Mouse (Mus musculus) stomach, postnatal 0 days (tissue): ENCODE data around the gene Zfp512b. TPM values are rescaled to one million over a fixed set of nuclear protein-coding genes. Genes with fewer than 3 reads are reported as not detected.

ENCODE experiments used
- ATAC-seq: fragments of 200-750 bp; cut with Nextera tagmentation; 2 replicates; pipeline ENCODE4 v1.8.0; 2017; ENCODE audit not compliant: low FRiP score, low TSS enrichment
- DNase-seq: peaks from one replicate; pipeline ENCODE4 v3.0.0-alpha.2; 2016; ENCODE audit warnings: low spot score
- H3K27ac ChIP-seq: fragments of 300-500 bp; sonication (generic); replicated peaks from 2 replicates; pipeline ENCODE4 v1.5.1; 2014; ENCODE audit warnings: mild to moderate bottlenecking, control low read depth
- H3K27me3 ChIP-seq: fragments of 300-500 bp; sonication (generic); 2 replicates; pipeline ENCODE4 v1.6.1; 2014; ENCODE audit warnings: low read length; ENCODE audit not compliant: control insufficient read depth, insufficient read depth
- H3K36me3 ChIP-seq: fragments of 300-500 bp; sonication (generic); 2 replicates; pipeline ENCODE4 v1.6.1; 2014; ENCODE audit warnings: low read length, mixed read lengths; ENCODE audit not compliant: control insufficient read depth, insufficient read depth
- H3K4me1 ChIP-seq: fragments of 300-500 bp; sonication (generic); replicated peaks from 2 replicates; pipeline ENCODE4 v1.6.1; 2014; ENCODE audit warnings: antibody characterized with exemption; ENCODE audit not compliant: control insufficient read depth, insufficient read depth
- H3K4me2 ChIP-seq: fragments of 300-500 bp; sonication (generic); replicated peaks from 2 replicates; pipeline ENCODE4 v1.6.1; 2014; ENCODE audit warnings: low read depth, mild to moderate bottlenecking, control low read depth, moderate library complexity
- H3K4me3 ChIP-seq: fragments of 300-500 bp; sonication (generic); 2 replicates; pipeline ENCODE4 v1.5.1; 2014; ENCODE audit warnings: low read depth, low read length, control low read depth
- H3K9ac ChIP-seq: fragments of 300-500 bp; sonication (generic); 2 replicates; pipeline ENCODE4 v1.6.1; 2014; ENCODE audit warnings: mild to moderate bottlenecking, low read length, control low read depth, mixed read lengths
- H3K9me3 ChIP-seq: fragments of 300-500 bp; sonication (generic); 2 replicates; pipeline ENCODE4 v1.6.1; 2016; ENCODE audit warnings: low read length; ENCODE audit not compliant: control insufficient read depth
- CTCF ChIP-seq: IDR thresholded peaks from 2 replicates; pipeline ENCODE4 v1.5.1; 2016; ENCODE audit warnings: antibody characterized with exemption, low read depth, mild to moderate bottlenecking, moderate library complexity
- EP300 ChIP-seq: optimal IDR thresholded peaks from 2 replicates; pipeline ENCODE3; 2016; ENCODE audit warnings: antibody characterized with exemption
- WGBS: fragments of 180-500 bp; shearing (Covaris S2); extraction: QIAGEN DNeasy Blood & Tissue Kit; methylation state at CpG from one replicate; pipeline ENCODE4 v1.1.7; 2014; 5-methylcytosine and 5-hydroxymethylcytosine counted together
- polyA plus RNA-seq: library from polyadenylated mRNA; unstranded; fragments of >200 nt; fragmentation: Nextera tagmentation; extraction: Ambion mirVana; gene quantifications from 2 replicates; pipeline ENCODE4 v1.2.1, GENCODE M21; 2015

Zfp512b gene
- polyA plus RNA-seq, 1 experiment from 2014 or later = 15.9 TPM

- Histone ChIP-seq H3K9me3 (no peaks in the 10 kb centered on the region), H3K27me3 (no peaks in the 10 kb centered on the region), H3K36me3 (no peaks in the 10 kb centered on the region), H3K4me1 (0 out of 2 replicates have a peak, but pooled peaks cover 5% of the 10 kb centered on the region), H3K9ac (peak within 1 kb of the TSS; percentile 82), H3K4me2 (peak within 1 kb of the TSS; percentile 87), H3K4me3 (peak within 1 kb of the TSS; percentile 65), H3K27ac (peak within 1 kb of the TSS; percentile 98)
- ATAC-seq (peak; percentile 63), DNase-seq (peak; percentile 87)
- WGBS = 2% methylated on average over 71 of the region's 71 CpGs
- peak; percentile 27; the same call in 1 of the 2 replicates for TF ChIP-seq CTCF
- no peak for TF ChIP-seq EP300
These were observed 6.1 kb upstream of the Zfp512b start, which contains the start of gene Samd10 for GRCm38 (mm10) chr2:181598454-181599351. Gene Samd10 (minus strand): TSS chr2:181599212.

GRCm38 (mm10) chr2:181597378-181598061 lies 4.9 kb upstream of the Zfp512b start:
- no peak overlapping the region for H3K4me3 ChIP-seq
- DNase-seq (no peak), ATAC-seq (no peak)
- 0 out of 2 replicates have a peak, but pooled peaks cover 4% of the 10 kb centered on the region for H3K4me1 ChIP-seq
- H3K9ac ChIP-seq = no peak overlapping the region
- 63% methylated on average over 7 of the region's 7 CpGs for WGBS
- no peaks in the 10 kb centered on the region for H3K36me3 ChIP-seq
- no peak overlapping the region; the same call in 1 of the 2 replicates for H3K4me2 ChIP-seq
- H3K27ac ChIP-seq = peak overlapping the region; percentile 98
- H3K9me3 ChIP-seq = no peaks in the 10 kb centered on the region
- TF ChIP-seq CTCF = peak; percentile 38; the same call in 1 of the 2 replicates
- TF ChIP-seq EP300 = no peak
- H3K27me3 ChIP-seq = no peaks in the 10 kb centered on the region

- DNase-seq (peak; percentile 61), ATAC-seq (no peak)
- no peak overlapping the region for H3K4me3 ChIP-seq
- no peak overlapping the region for H3K4me2 ChIP-seq
- H3K36me3 ChIP-seq = no peaks in the 10 kb centered on the region
- no peaks in the 10 kb centered on the region for H3K27me3 ChIP-seq
- H3K9ac ChIP-seq = no peak overlapping the region
- TF ChIP-seq EP300 (no peak), CTCF (0 out of 2 replicates have a peak, but pooled peaks have one; percentile 10)
- peak overlapping the region; percentile 77 for H3K27ac ChIP-seq
- H3K4me1 ChIP-seq = 0 out of 2 replicates have a peak, but pooled peaks cover 1% of the 10 kb centered on the region
- WGBS = 40% methylated on average over 6 of the region's 6 CpGs
- H3K9me3 ChIP-seq = no peaks in the 10 kb centered on the region
These were observed 3.8 kb upstream of the Zfp512b start for GRCm38 (mm10) chr2:181596221-181596960.

- Histone ChIP-seq H3K36me3 (no peaks in the 10 kb centered on the region; the same call in 1 of the 2 replicates), H3K27ac (no peak overlapping the region), H3K4me2 (no peak overlapping the region), H3K4me1 (0 out of 2 replicates have a peak, but pooled peaks cover 2% of the 10 kb centered on the region), H3K9me3 (no peaks in the 10 kb centered on the region), H3K9ac (no peak overlapping the region), H3K4me3 (no peak overlapping the region), H3K27me3 (no peaks in the 10 kb centered on the region)
- DNase-seq (no peak), ATAC-seq (no peak)
- TF ChIP-seq CTCF (peak; percentile 78), EP300 (no peak)
- WGBS = 69% methylated on average over 4 of the region's 4 CpGs
These were observed 2.5 kb upstream of the Zfp512b start for GRCm38 (mm10) chr2:181594946-181595696.

- Histone ChIP-seq H3K9me3 (no peaks in the 10 kb centered on the region), H3K4me2 (no peak overlapping the region), H3K9ac (no peak overlapping the region), H3K27me3 (no peaks in the 10 kb centered on the region), H3K4me3 (no peak overlapping the region), H3K4me1 (0 out of 2 replicates have a peak, but pooled peaks cover 2% of the 10 kb centered on the region), H3K27ac (no peak overlapping the region), H3K36me3 (peaks cover 4% of the 10 kb centered on the region; the same call in 1 of the 2 replicates)
- ATAC-seq (no peak), DNase-seq (no peak)
- no peak for TF ChIP-seq EP300
- TF ChIP-seq CTCF = peak; percentile 53
These were observed 1.3 kb upstream of the Zfp512b start for GRCm38 (mm10) chr2:181593937-181594336.
